8 mouse cellular contexts compared by ENCODE assay signal in the genomic region with DNA sequence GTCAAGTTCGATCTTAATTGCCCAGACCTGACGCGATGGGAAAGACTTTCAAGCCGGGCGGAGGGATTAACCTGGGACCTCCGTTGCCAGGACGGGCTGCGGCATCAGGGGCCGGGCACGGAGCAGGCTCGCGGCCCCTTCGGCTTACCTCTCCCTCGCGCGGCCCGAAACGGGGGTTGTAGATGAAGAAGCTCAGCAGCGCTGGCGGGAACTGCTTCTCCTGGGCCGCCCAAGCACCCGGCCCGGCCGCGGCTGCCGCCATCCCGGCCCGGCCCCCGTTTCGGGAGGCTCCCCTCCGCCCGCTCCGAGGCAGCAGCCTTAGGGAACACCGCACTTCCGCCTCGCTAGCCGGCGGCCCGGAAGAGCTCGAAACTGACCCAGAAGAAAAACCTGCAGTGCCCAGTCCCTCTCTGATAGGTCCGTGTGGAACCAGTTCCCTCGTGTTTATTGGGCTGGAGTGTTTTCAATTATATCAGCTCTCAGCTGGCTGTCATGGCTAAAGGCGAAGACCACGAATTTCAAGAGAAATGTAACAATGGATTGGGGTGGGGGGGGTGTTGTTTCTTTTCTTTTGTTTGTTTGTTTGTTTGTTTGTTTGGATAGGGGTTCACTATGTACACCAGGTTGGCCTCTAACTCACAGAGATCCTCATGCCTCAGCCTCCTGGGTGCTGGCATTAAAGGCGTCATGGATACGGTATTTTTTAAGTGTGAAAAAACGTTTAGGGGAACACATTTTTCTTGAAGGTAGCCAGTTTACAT. TPM values are rescaled to one million over a fixed set of nuclear protein-coding genes. Genes with fewer than 3 reads are reported as not detected.
DNase-seq lines count a peak whose midpoint lies in the region; ATAC-seq lines count a peak whose summit lies in the region.

A gene (minus strand): TSS at position 327 of the 761 bp plus-strand sequence.

- peak within 1 kb of the TSS; percentile 81 for H3K27ac ChIP-seq in hindbrain, embryonic 16.5 days (ENCODE audit: low read depth, low read length)
- peak within 1 kb of the TSS; percentile 28; the same call in 1 of the 2 replicates for H3K27ac ChIP-seq in macrophage

- H3K79me2 ChIP-seq in macrophage (ENCODE audit: inconsistent target) = peaks cover 30% of the 10 kb centered on the region

- H3K36me3 ChIP-seq in hindbrain, embryonic 16.5 days (ENCODE audit: control insufficient read depth, insufficient read depth, low read length) = peaks cover 21% of the 10 kb centered on the region
- peaks cover 30% of the 10 kb centered on the region for H3K36me3 ChIP-seq in macrophage (ENCODE audit: inconsistent target)

- H3K27me3 ChIP-seq in hindbrain, embryonic 16.5 days (replicated peaks; ENCODE audit: control insufficient read depth, insufficient read depth, low read length) = no peaks in the 10 kb centered on the region

- H3K4me2 ChIP-seq in hindbrain, embryonic 16.5 days (ENCODE audit: low read length) = peak within 1 kb of the TSS; percentile 56

- H3K4me1 ChIP-seq in hindbrain, embryonic 16.5 days (ENCODE audit: control insufficient read depth, insufficient read depth, low read depth, low read length) = peaks cover 4% of the 10 kb centered on the region

- no peaks in the 10 kb centered on the region for H3K9me3 ChIP-seq in hindbrain, embryonic 16.5 days (ENCODE audit: control insufficient read depth, low read length)

- peak within 1 kb of the TSS; percentile 96 for H3K4me3 ChIP-seq in hindbrain, embryonic 16.5 days (ENCODE audit: low read length)
- peak within 1 kb of the TSS; percentile 85 for H3K4me3 ChIP-seq in macrophage (ENCODE audit: inconsistent target)

- DNase-seq in WW6 (ENCODE audit: low read depth, low spot score) = peak; percentile 73
- peak; percentile 39 to 72 for DNase-seq in cerebellum, postnatal 4 days (ENCODE audit: low spot score in 2 of 2)
- DNase-seq in gastrocnemius, adult 18-20 months (ENCODE audit: low spot score) = peak; percentile 75
- DNase-seq in left cerebral cortex, adult 18-20 months (ENCODE audit: low spot score in 2 of 2) = peak; percentile 66 to 79
- peak; percentile 83 for DNase-seq in right cerebral cortex, adult 18-20 months
- peak; percentile 19 for DNase-seq in urinary bladder, postnatal 10 days (ENCODE audit: low spot score)

- peak; percentile 100 for ATAC-seq in hindbrain, embryonic 16.5 days

- 3% methylated on average over 44 of the region's 47 CpGs for WGBS in hindbrain, embryonic 16.5 days
- 4% methylated on average over 47 of the region's 47 CpGs for WGBS in macrophage (ENCODE audit: missing documents)

- peak within 1 kb of the TSS; percentile 95 for H3K9ac ChIP-seq in hindbrain, embryonic 16.5 days (ENCODE audit: low read depth, low read length)

RNA-seq across cellular contexts. Expression of the gene that starts here (rescaled TPM):
- 10 to 100 TPM; 39.9 to 45.8 TPM for total RNA-seq in gastrocnemius, adult 18-20 months (2021)
- polyA plus RNA-seq in hindbrain, embryonic 16.5 days (2015; fragmentation: Nextera tagmentation; extraction: Ambion mirVana) = 73.6 and 78.4 TPM in 2 replicates
- total RNA-seq in left cerebral cortex, adult 18-20 months (2021) = 10 to 100 TPM; 37.5 to 42.8 TPM
- total RNA-seq in macrophage (2018; cell fraction: chromatin; rRNA removed) = 100 to 1,000 TPM in 6 of 26 experiments, 10 to 100 TPM in 20; 16.9 to 110 (median 74.1) TPM
- total RNA-seq in macrophage (2018; cell fraction: cytosol; rRNA removed) = 10 to 100 TPM; 47.8 to 95.8 (median 71.4) TPM
- total RNA-seq in macrophage (2018; cell fraction: nucleus; rRNA removed) = 10 to 100 TPM; 23.0 to 97.4 (median 62.4) TPM
- 66.0 to 72.1 TPM (median 71.7 TPM) in 3 replicates for polyA plus RNA-seq in macrophage (2018)

Comparison
In these comparisons a context has a peak if more than half of its experiments do, and no peak if none do; other contexts are left out.
1. Peak in every context shown above with its lines: DNase-seq, ATAC-seq, H3K4me3 ChIP-seq and H3K27ac ChIP-seq.
2. DNase-seq: peak in every context shown above with its lines; median percentile 83 in right cerebral cortex, adult 18-20 months; 75 in gastrocnemius, adult 18-20 months; 73 in WW6; 72 in left cerebral cortex, adult 18-20 months; 56 in cerebellum, postnatal 4 days; 19 in urinary bladder, postnatal 10 days.